Mouse (Mus musculus): Measurements from ENCODE around the gene Supt6.

GRCm38 (mm10) chr11:78246318-78247011 is 678 bp upstream of the Supt6 start:
- TF ChIP-seq CTCF (IDR thresholded peaks at IDR 0.05; ENCODE audit: low read depth) (no peak), EP300 (optimal IDR thresholded peaks at IDR 0.05) (no peak)
